Mouse (Mus musculus) retina, embryonic 14.5 days (tissue): ENCODE results near the gene Adgrf5.
"Not testable (repeated sequence)": the region's sequence is repeated elsewhere in the genome, so short reads cannot be mapped to it uniquely, and the experiment has no call there.

Experiments
- DNase-seq: peaks from one replicate; pipeline ENCODE4 v3.0.0-alpha.2; 2015; ENCODE audit warnings: low spot score

Gene Adgrf5

DNA sequence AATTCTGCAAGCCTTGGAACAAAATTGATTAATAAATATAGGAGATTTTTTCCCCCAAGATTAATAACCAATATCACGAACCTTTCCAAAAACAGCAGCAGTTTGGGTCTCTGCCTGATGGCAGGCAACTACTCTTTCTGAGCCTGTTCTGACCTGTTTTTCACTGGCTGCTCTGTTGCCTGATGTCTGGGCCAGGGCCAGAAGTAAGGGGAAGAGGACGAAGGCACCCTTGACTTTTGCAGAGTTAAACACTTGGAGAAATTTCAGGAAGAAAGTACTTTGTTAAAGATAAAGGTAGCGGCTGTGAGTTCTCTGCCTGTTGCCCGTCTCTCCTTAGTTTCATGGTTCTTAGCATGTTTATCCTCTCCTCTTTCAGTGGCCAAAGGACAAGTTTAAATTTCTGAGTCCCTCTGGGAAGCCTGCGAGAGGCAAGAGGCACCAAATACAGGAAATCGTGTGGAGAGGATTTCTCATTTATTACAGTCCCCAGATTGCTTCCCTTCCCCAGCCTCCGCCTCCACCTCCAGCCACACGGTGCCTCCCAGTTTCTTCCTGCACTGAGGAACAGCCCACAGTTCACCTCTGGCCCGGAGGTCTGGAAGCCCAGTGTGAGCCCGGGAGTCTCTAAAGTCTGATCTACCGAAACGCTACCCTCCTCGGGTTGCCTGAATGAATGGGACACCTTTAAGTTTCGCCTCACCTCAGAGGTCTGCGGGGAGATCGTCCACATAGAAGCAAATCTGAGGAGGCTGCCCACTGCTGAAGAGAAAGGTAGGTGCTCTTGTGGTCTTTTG lies at the start of gene Adgrf5:
Adgrf5 (plus strand) TSS at position 626 of the 794 bp plus-strand sequence.
- DNase-seq: no peak

- no peak for DNase-seq
Observed at GRCm38 (mm10) chr17:43325986-43326671, 34.1 kb upstream of the Adgrf5 start.

DNA sequence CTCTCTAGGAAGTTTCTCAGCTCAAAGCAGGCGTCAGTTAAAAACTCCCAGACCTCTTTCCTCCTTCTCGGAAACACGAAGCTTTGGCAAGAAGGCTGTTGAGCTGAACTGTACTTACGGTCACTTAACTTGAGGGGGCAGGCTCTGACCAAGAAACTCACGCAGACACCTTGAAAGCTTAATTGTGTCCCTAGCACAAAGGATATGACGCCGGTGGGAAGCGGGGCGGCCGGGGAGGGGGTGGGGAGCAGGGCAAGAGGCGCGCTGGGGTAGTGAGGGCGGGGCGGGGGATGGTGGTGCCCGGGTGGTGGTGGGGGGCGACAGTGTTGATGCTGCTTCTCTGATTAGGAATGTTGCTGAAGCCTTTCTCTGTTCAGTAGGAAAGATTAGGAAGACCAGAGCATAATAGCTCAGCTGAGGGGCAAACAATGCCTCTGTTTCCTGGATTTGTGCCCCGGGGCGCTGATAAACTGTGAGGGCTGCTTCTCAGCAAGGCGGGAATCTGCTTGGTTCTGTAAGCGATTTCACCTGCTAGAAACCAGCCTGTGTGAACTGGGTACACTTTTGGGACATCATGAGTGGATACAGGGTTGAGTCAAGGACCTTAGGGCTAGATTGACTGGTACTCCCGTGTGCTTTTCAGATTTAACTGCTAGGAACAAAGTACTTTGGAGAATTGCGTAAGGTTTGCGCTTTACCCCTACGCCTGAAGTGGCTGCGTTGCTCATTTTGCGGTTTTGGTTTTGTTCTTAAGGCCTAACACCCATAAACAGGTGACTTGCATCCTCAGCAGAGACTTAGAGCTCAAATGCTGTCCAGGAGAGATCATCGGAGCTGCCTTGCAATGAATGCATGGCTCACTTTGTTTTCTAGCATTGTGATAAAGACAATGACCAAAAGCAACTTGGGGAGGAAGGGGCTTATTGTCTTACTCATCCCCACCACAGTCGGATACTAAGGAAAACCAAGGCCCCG lies 33.2 kb upstream of the Adgrf5 start:
- DNase-seq: peak; percentile 84

DNA sequence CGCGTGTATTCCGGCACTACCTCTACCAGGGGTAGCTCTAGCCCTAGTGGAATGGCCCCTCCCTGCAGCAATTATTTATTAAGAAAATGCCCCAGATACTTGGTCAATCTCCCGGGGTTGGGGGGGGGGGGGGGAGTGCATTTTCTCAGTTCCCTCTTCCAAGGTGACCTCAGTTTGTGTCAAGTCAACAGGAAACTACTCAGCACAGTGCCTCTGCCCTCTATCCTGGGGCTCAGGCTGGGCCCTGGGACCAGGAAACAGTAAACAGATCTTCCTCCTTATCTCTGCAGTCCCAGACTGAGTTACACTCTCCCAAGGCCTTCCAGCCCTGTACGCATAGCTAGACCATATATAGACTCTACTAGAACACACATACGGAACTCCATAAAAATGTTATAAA lies 32.4 kb upstream of the Adgrf5 start:
- DNase-seq: no peak

GRCm38 (mm10) chr17:43329216-43329615 lies 31.0 kb upstream of the Adgrf5 start:
- DNase-seq: no peak

GRCm38 (mm10) chr17:43329761-43330183 lies 30.5 kb upstream of the Adgrf5 start:
- DNase-seq: no peak

- no peak for DNase-seq
Observed at GRCm38 (mm10) chr17:43332686-43333085, 27.6 kb upstream of the Adgrf5 start.

DNA sequence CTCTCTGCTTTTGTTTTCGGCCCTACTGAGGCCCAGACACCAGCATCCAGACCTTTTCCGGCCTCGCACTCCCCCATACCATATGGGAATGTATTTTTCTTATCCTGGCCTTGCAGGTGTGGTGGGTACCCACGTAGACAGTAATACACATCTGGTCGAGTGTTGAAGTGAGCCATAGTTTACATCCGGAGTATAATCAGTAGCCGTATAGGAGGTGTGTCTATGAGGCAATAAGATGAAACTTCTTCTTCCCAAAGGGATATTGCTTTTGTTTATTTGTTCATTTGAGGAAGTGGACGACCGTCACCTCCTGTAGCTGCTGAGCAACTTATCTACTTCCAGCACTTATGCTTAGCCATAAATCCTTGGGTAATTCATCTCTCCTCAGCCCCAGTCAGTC lies 26.2 kb upstream of the Adgrf5 start:
- DNase-seq: no peak

DNA sequence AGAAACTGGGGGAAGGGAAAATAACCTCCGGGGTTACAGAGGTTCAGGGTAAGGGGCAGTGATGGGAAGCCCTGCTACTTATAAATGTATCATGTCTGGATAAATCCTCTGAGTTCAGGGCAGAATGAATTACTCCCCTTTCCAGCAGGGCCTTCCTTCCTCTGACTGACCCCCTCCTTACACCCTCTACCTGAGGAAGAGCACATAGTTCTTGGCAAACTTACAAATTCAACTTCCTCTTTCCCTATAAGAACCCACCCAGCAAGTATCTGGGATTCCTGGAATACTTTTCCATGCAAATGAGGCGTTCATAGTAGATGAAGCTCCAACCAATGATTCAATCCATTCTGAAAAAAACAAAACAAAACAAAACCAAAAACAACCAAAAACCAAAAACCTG lies 22.6 kb upstream of the Adgrf5 start:
- no peak for DNase-seq

GRCm38 (mm10) chr17:43338279-43338678 lies 22.0 kb upstream of the Adgrf5 start:
- DNase-seq: no peak

DNA sequence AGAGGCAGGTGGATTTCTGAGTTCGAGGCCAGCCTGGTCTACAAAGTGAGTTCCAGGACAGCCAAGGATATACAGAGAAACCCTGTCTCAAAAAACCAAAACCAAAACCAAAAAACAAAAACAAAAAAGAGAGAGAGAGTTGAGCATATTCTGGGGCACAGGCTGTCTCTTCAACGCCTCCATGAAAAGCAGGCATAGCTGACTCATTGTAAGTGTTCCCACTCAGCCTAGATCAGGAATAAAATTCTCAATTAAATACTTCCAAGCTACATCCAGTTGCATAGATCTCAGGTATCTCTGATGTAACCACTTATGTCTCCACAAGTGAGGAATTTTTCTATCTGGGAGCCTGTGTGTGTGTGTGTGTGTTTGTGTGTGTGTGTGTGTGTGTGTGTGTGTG lies 13.8 kb upstream of the Adgrf5 start:
- DNase-seq: not testable (repeated sequence)

GRCm38 (mm10) chr17:43357902-43358539 lies 2.2 kb upstream of the Adgrf5 start:
- DNase-seq: peak; percentile 14

- DNase-seq: no peak
Observed at GRCm38 (mm10) chr17:43361021-43361420, 770 bp downstream of the Adgrf5 start.

GRCm38 (mm10) chr17:43362362-43362761 lies 2.1 kb downstream of the Adgrf5 start:
- no peak for DNase-seq

- DNase-seq: no peak
Observed at GRCm38 (mm10) chr17:43362881-43363280, 2.6 kb downstream of the Adgrf5 start.

GRCm38 (mm10) chr17:43363921-43364320 lies 3.7 kb downstream of the Adgrf5 start:
- no peak for DNase-seq

DNA sequence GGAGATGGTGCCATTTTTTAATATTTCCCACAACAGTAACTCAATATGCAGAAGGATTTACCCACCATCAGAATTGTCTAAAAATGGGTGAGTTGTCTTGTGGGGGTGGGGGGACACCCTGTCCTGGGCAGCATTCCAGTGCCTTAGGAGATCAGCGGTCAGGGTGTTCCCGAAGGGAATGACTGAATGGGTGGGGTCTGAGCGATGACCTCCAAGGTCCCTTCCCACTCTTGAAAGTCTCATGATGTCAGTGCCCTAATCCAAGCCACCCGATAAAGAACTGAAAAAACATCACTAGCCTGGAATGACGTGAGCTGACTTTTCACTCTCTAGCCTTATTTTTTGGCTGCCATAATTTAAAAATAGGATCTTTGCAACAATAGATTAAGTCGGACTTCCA lies 5.0 kb downstream of the Adgrf5 start:
- DNase-seq: no peak

DNA sequence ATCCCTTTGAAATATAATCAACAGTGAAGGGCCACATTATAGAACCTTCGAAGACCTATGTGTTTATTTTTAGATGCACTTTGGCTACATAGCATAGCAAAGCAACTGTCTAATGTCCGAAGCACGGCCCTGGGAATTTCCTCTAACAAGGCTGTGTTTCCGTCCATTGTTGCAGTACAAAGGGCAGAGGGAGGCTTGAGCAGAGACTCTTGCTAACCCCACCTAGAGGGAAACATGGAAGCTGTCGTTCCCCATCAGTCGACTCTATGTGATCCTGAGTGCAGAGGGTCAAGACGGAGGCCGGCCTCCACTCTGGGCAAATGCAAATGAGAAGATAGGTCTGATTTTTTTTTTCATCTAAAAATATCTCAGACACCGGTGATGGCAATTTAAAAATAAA lies 6.2 kb downstream of the Adgrf5 start:
- DNase-seq: peak; percentile 7

- DNase-seq: no peak
Observed at GRCm38 (mm10) chr17:43368171-43368576, 7.9 kb downstream of the Adgrf5 start.

- no peak for DNase-seq
Observed at GRCm38 (mm10) chr17:43372604-43373003, 12.4 kb downstream of the Adgrf5 start.

- no peak for DNase-seq
Observed at GRCm38 (mm10) chr17:43374020-43374419, 13.8 kb downstream of the Adgrf5 start.

DNA sequence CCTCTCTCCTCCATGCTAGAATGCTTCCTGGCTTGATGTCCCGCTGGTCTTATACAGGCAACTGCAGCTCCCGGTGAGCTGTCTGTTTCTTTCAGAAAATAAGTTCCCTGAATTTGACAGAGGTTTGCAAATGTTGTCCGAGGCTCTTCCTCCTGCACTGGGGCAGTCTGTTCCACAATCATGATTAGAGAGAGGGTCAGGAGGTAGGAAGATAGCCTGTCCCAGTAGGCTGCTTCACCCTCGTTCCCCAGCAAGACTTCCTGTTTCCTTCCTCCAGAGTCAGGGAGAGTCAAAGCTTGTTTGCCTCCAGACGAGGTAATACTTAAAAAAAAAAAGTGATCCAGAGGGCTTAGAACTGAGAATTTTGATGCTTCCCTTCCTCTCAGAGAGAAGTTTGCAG lies 16.3 kb downstream of the Adgrf5 start:
- DNase-seq: no peak
